In the genomic region with DNA sequence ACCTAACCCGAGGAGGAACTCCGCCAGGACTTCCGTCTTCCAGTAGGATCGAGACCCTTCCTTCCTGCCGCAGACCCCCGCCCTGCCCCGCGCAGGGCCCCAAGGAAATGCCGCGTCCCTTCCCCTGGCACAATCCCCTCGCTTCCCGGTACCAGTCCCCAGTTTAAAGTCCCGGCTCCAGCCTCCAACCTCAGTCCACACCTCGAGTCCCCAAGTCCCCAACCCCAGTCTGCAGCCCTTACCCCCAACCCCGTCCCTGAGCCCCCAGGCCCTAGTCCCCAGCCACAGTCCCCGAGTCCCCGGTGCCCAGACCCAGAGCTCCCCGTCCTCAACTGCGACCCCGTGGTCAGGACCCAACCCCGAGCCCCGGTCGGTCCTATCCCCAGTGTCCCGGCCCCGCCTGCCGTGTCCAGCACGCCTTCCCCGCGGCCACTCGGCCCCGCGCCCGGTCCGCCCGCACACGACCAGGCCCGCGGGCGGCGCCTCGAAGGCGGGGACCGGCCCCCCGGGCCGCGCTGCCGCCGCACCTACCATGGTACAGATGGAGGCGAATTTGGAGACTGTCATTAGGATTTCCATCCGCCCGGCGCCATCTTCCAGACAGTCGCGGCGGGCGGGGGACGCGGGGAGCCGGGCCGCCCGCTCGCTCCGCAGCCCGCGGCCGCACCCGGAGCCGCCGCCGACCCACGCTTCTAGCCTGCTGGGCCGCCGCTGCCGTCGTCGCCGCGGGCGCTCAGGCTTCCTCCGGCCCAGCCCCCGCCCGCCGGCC, we compare ENCODE assay signal across 8 mouse cellular contexts. TPM values are rescaled to one million over a fixed set of nuclear protein-coding genes. Genes with fewer than 3 reads are reported as not detected.
DNase-seq lines count a peak whose midpoint lies in the region; ATAC-seq and TF ChIP-seq lines count a peak whose summit lies in the region.

No protein-coding gene starts in this region.

- H3K9me3 ChIP-seq in ES-Bruce4 (replicated peaks; ENCODE audit: control insufficient read depth, insufficient read depth, low read length, poor library complexity, severe bottlenecking): no peaks in the 10 kb centered on the region
- H3K9me3 ChIP-seq in heart, embryonic 15.5 days (replicated peaks): no peaks in the 10 kb centered on the region
- no peaks in the 10 kb centered on the region for H3K9me3 ChIP-seq in limb, embryonic 11.5 days (ENCODE audit: control insufficient read depth, low read length)
- no peaks in the 10 kb centered on the region for H3K9me3 ChIP-seq in midbrain, embryonic 12.5 days

- under 1% methylated on average over 83 of the region's 83 CpGs for WGBS in heart, embryonic 15.5 days
- under 1% methylated on average over 75 of the region's 83 CpGs for WGBS in limb, embryonic 11.5 days
- under 1% methylated on average over 78 of the region's 83 CpGs for WGBS in midbrain, embryonic 12.5 days

- peak overlapping the region; percentile 71 for H3K4me2 ChIP-seq in heart, embryonic 15.5 days
- H3K4me2 ChIP-seq in limb, embryonic 11.5 days (ENCODE audit: low read depth, severe bottlenecking): peak overlapping the region; percentile 59
- peak overlapping the region; percentile 84 for H3K4me2 ChIP-seq in midbrain, embryonic 12.5 days (replicated peaks)

- peak; percentile 43 for DNase-seq in kidney, adult 18-20 months
- no peak for DNase-seq in kidney, adult 11 months
- peak; percentile 65 for DNase-seq in embryo, embryonic 9.5 days (ENCODE audit: extremely low spot score)
- peak; percentile 64 for DNase-seq in limb, embryonic 11.5 days (ENCODE audit: low spot score)
- DNase-seq in thymus, postnatal 14 days: peak; percentile 65

- no peak for TF ChIP-seq POLR2A in ES-Bruce4 (IDR thresholded peaks at IDR 0.05; ENCODE audit: insufficient read depth, low read length)

- H3K9ac ChIP-seq in ES-Bruce4 (ENCODE audit: low read depth, poor library complexity, severe bottlenecking): peak overlapping the region; percentile 94
- peak overlapping the region; percentile 95 for H3K9ac ChIP-seq in heart, embryonic 15.5 days
- peak overlapping the region; percentile 87 for H3K9ac ChIP-seq in limb, embryonic 11.5 days (ENCODE audit: low read length)
- H3K9ac ChIP-seq in midbrain, embryonic 12.5 days (replicated peaks): peak overlapping the region; percentile 94

- no peaks in the 10 kb centered on the region for H3K36me3 ChIP-seq in ES-Bruce4 (ENCODE audit: control insufficient read depth, insufficient read depth, low read length, poor library complexity, severe bottlenecking)
- H3K36me3 ChIP-seq in heart, embryonic 15.5 days: no peaks in the 10 kb centered on the region
- no peaks in the 10 kb centered on the region for H3K36me3 ChIP-seq in limb, embryonic 11.5 days (ENCODE audit: control insufficient read depth, insufficient read depth, low read length)
- no peaks in the 10 kb centered on the region for H3K36me3 ChIP-seq in midbrain, embryonic 12.5 days

- peaks cover 2% of the 10 kb centered on the region for H3K4me1 ChIP-seq in ES-Bruce4 (ENCODE audit: control insufficient read depth, insufficient read depth, low read length)
- H3K4me1 ChIP-seq in heart, embryonic 15.5 days (replicated peaks): peaks cover 29% of the 10 kb centered on the region
- H3K4me1 ChIP-seq in limb, embryonic 11.5 days (ENCODE audit: control insufficient read depth, insufficient read depth, low read length): peaks cover 12% of the 10 kb centered on the region
- H3K4me1 ChIP-seq in midbrain, embryonic 12.5 days: peaks cover 29% of the 10 kb centered on the region

- TF ChIP-seq CTCF in ES-Bruce4 (IDR thresholded peaks at IDR 0.05; ENCODE audit: low read depth, low read length): no peak

- peak overlapping the region; percentile 47 for H3K27ac ChIP-seq in ES-Bruce4 (ENCODE audit: insufficient read depth, low read length)
- peak overlapping the region; percentile 92 for H3K27ac ChIP-seq in heart, embryonic 15.5 days
- peak overlapping the region; percentile 85 for H3K27ac ChIP-seq in limb, embryonic 11.5 days (replicated peaks; ENCODE audit: low read depth, low read length)
- peak overlapping the region; percentile 94 for H3K27ac ChIP-seq in midbrain, embryonic 12.5 days (replicated peaks)

- no peak for TF ChIP-seq EP300 in ES-Bruce4 (IDR thresholded peaks at IDR 0.05; ENCODE audit: insufficient read depth, low read depth, low read length)

- ATAC-seq in heart, embryonic 15.5 days (replicated peaks; ENCODE audit: insufficient number of reproducible peaks, insufficient read depth, low FRiP score, low read depth): peak; percentile 45
- peak; percentile 73 for ATAC-seq in limb, embryonic 11.5 days (ENCODE audit: insufficient number of reproducible peaks, low FRiP score, low TSS enrichment, low read depth)
- peak; percentile 76 for ATAC-seq in midbrain, embryonic 12.5 days (ENCODE audit: low FRiP score, low read depth)

- H3K27me3 ChIP-seq in ES-Bruce4 (ENCODE audit: control insufficient read depth, insufficient read depth, low read length, poor library complexity, severe bottlenecking): no peaks in the 10 kb centered on the region
- no peaks in the 10 kb centered on the region for H3K27me3 ChIP-seq in heart, embryonic 15.5 days
- no peaks in the 10 kb centered on the region for H3K27me3 ChIP-seq in limb, embryonic 11.5 days (ENCODE audit: control insufficient read depth, insufficient read depth, low read length)
- no peaks in the 10 kb centered on the region for H3K27me3 ChIP-seq in midbrain, embryonic 12.5 days

- peak overlapping the region; percentile 86 for H3K4me3 ChIP-seq in ES-Bruce4 (ENCODE audit: low read depth, low read length)
- peak overlapping the region; percentile 97 for H3K4me3 ChIP-seq in heart, embryonic 15.5 days
- H3K4me3 ChIP-seq in limb, embryonic 11.5 days (ENCODE audit: low read depth, low read length): peak overlapping the region; percentile 77
- H3K4me3 ChIP-seq in midbrain, embryonic 12.5 days: peak overlapping the region; percentile 95

RNA-seq across cellular contexts. Expression of gene Usp12, which starts 0.5 kb away (rescaled TPM):
- polyA plus RNA-seq in ES-Bruce4 (2011; ENCODE audit: insufficient read depth, insufficient read length, low read depth, missing spikeins): 45.5 and 57.2 TPM in 2 replicates
- 9.0 and 10.8 TPM in 2 replicates for polyA plus RNA-seq in heart, embryonic 15.5 days (2015; fragmentation: Nextera tagmentation; extraction: Ambion mirVana)
- polyA plus RNA-seq in limb, embryonic 11.5 days (2014; fragmentation: Nextera tagmentation; extraction: Ambion mirVana): 8.6 and 10.6 TPM in 2 replicates
- polyA plus RNA-seq in midbrain, embryonic 12.5 days (2016; fragmentation: Nextera tagmentation; extraction: Ambion mirVana): 18.2 and 19.8 TPM in 2 replicates

RNA-seq across cellular contexts. Expression of gene Rpl21, which starts 38.4 kb away (rescaled TPM):
- polyA plus RNA-seq in ES-Bruce4 (2011; ENCODE audit: insufficient read depth, insufficient read length, low read depth, missing spikeins): 77.5 and 85.8 TPM in 2 replicates
- polyA plus RNA-seq in heart, embryonic 15.5 days (2015; fragmentation: Nextera tagmentation; extraction: Ambion mirVana): 288 and 325 TPM in 2 replicates
- 596 and 605 TPM in 2 replicates for polyA plus RNA-seq in limb, embryonic 11.5 days (2014; fragmentation: Nextera tagmentation; extraction: Ambion mirVana)
- 401 and 415 TPM in 2 replicates for polyA plus RNA-seq in midbrain, embryonic 12.5 days (2016; fragmentation: Nextera tagmentation; extraction: Ambion mirVana)

RNA-seq across cellular contexts. Expression of gene Rasl11a, which starts 50.6 kb away (rescaled TPM):
- polyA plus RNA-seq in ES-Bruce4 (2011; ENCODE audit: insufficient read depth, insufficient read length, low read depth, missing spikeins): 3.2 and 3.8 TPM in 2 replicates
- polyA plus RNA-seq in heart, embryonic 15.5 days (2015; fragmentation: Nextera tagmentation; extraction: Ambion mirVana): 11.5 and 13.4 TPM in 2 replicates
- 23.5 and 23.9 TPM in 2 replicates for polyA plus RNA-seq in limb, embryonic 11.5 days (2014; fragmentation: Nextera tagmentation; extraction: Ambion mirVana)
- 22.5 and 22.6 TPM in 2 replicates for polyA plus RNA-seq in midbrain, embryonic 12.5 days (2016; fragmentation: Nextera tagmentation; extraction: Ambion mirVana)
